Mouse (Mus musculus): ENCODE data around the gene Spock1. TPM values are rescaled to one million over a fixed set of nuclear protein-coding genes. Genes with fewer than 3 reads are reported as not detected.

Spock1 gene
- polyA plus RNA-seq, 1 experiment from 2014 or later = 4.0 TPM

GRCm38 (mm10) chr13:57856311-57856853, 51.8 kb downstream of the Spock1 start:
- H3K9me3 ChIP-seq = no peaks in the 10 kb centered on the region
- H3K36me3 ChIP-seq (replicated peaks) = no peaks in the 10 kb centered on the region
- H3K27ac ChIP-seq (replicated peaks) = no peak overlapping the region
- no peak for DNase-seq (ENCODE audit: low spot score)
- peaks cover 7% of the 10 kb centered on the region for H3K4me1 ChIP-seq
- H3K4me3 ChIP-seq = no peak overlapping the region
- WGBS = 86% methylated on average over 10 of the region's 10 CpGs
- H3K27me3 ChIP-seq (replicated peaks; ENCODE audit: low read depth, poor library complexity, severe bottlenecking) = no peaks in the 10 kb centered on the region; the same call in 1 of the 2 replicates

- H3K4me3 ChIP-seq = no peak overlapping the region
- DNase-seq (ENCODE audit: low spot score) = no peak
- H3K27me3 ChIP-seq (replicated peaks; ENCODE audit: low read depth, poor library complexity, severe bottlenecking) = no peaks in the 10 kb centered on the region; the same call in 1 of the 2 replicates
- H3K9me3 ChIP-seq = no peaks in the 10 kb centered on the region
- WGBS = 74% methylated on average over 4 of the region's 4 CpGs
- no peak overlapping the region for H3K27ac ChIP-seq (replicated peaks)
- H3K36me3 ChIP-seq (replicated peaks) = no peaks in the 10 kb centered on the region
- peaks cover 7% of the 10 kb centered on the region for H3K4me1 ChIP-seq
These were observed 52.4 kb downstream of the Spock1 start for GRCm38 (mm10) chr13:57855766-57856165.

GRCm38 (mm10) chr13:57854416-57854815, 53.7 kb downstream of the Spock1 start:
- Histone ChIP-seq H3K27me3 (replicated peaks; ENCODE audit: low read depth, poor library complexity, severe bottlenecking) (no peaks in the 10 kb centered on the region; the same call in 1 of the 2 replicates), H3K36me3 (replicated peaks) (no peaks in the 10 kb centered on the region), H3K4me3 (no peak overlapping the region), H3K27ac (replicated peaks) (no peak overlapping the region), H3K9me3 (no peaks in the 10 kb centered on the region), H3K4me1 (peaks cover 7% of the 10 kb centered on the region)
- WGBS = 87% methylated on average over 8 of the region's 8 CpGs
- DNase-seq (ENCODE audit: low spot score) = no peak

GRCm38 (mm10) chr13:57853621-57854020, 54.5 kb downstream of the Spock1 start:
- Histone ChIP-seq H3K9me3 (no peaks in the 10 kb centered on the region), H3K27ac (replicated peaks) (no peak overlapping the region), H3K4me3 (no peak overlapping the region), H3K27me3 (replicated peaks; ENCODE audit: low read depth, poor library complexity, severe bottlenecking) (no peaks in the 10 kb centered on the region; the same call in 1 of the 2 replicates), H3K36me3 (replicated peaks) (no peaks in the 10 kb centered on the region), H3K4me1 (peaks cover 3% of the 10 kb centered on the region)
- no peak for DNase-seq (ENCODE audit: low spot score)
- WGBS = 86% methylated on average over 1 of the region's 1 CpGs

- DNase-seq (ENCODE audit: low spot score) = no peak
- Histone ChIP-seq H3K27ac (replicated peaks) (peak overlapping the region; percentile 44; the same call in 1 of the 2 replicates), H3K4me3 (no peak overlapping the region), H3K27me3 (replicated peaks; ENCODE audit: low read depth, poor library complexity, severe bottlenecking) (no peaks in the 10 kb centered on the region; the same call in 1 of the 2 replicates), H3K9me3 (no peaks in the 10 kb centered on the region), H3K36me3 (replicated peaks) (no peaks in the 10 kb centered on the region), H3K4me1 (no peaks in the 10 kb centered on the region)
- 88% methylated on average over 10 of the region's 10 CpGs for WGBS
These were observed 55.0 kb downstream of the Spock1 start for GRCm38 (mm10) chr13:57853156-57853555.

- Histone ChIP-seq H3K27ac (replicated peaks) (no peak overlapping the region), H3K9me3 (no peaks in the 10 kb centered on the region), H3K4me3 (no peak overlapping the region), H3K27me3 (replicated peaks; ENCODE audit: low read depth, poor library complexity, severe bottlenecking) (no peaks in the 10 kb centered on the region; the same call in 1 of the 2 replicates), H3K36me3 (replicated peaks) (no peaks in the 10 kb centered on the region), H3K4me1 (peaks cover 3% of the 10 kb centered on the region; the same call in 1 of the 2 replicates)
- 94% methylated on average over 1 of the region's 1 CpGs for WGBS
- no peak for DNase-seq (ENCODE audit: low spot score)
These were observed 59.2 kb downstream of the Spock1 start for GRCm38 (mm10) chr13:57848931-57849330.

GRCm38 (mm10) chr13:57847101-57847500, 61.0 kb downstream of the Spock1 start:
- no peak overlapping the region for H3K4me3 ChIP-seq
- no peaks in the 10 kb centered on the region for H3K36me3 ChIP-seq (replicated peaks)
- WGBS = 84% methylated on average over 4 of the region's 4 CpGs
- no peaks in the 10 kb centered on the region for H3K9me3 ChIP-seq
- H3K27me3 ChIP-seq (replicated peaks; ENCODE audit: low read depth, poor library complexity, severe bottlenecking) = no peaks in the 10 kb centered on the region
- H3K27ac ChIP-seq (replicated peaks) = no peak overlapping the region
- DNase-seq (ENCODE audit: low spot score) = no peak
- H3K4me1 ChIP-seq = peaks cover 3% of the 10 kb centered on the region; the same call in 1 of the 2 replicates

GRCm38 (mm10) chr13:57846468-57846867, 61.7 kb downstream of the Spock1 start:
- no peak overlapping the region for H3K27ac ChIP-seq (replicated peaks)
- no peaks in the 10 kb centered on the region for H3K27me3 ChIP-seq (replicated peaks; ENCODE audit: low read depth, poor library complexity, severe bottlenecking)
- H3K4me1 ChIP-seq = peaks cover 3% of the 10 kb centered on the region; the same call in 1 of the 2 replicates
- no peak overlapping the region for H3K4me3 ChIP-seq
- 69% methylated on average over 9 of the region's 9 CpGs for WGBS
- no peaks in the 10 kb centered on the region for H3K9me3 ChIP-seq
- no peak for DNase-seq (ENCODE audit: low spot score)
- no peaks in the 10 kb centered on the region for H3K36me3 ChIP-seq (replicated peaks)

GRCm38 (mm10) chr13:57841141-57841848, 66.8 kb downstream of the Spock1 start:
- H3K27me3 ChIP-seq (replicated peaks; ENCODE audit: low read depth, poor library complexity, severe bottlenecking) = no peaks in the 10 kb centered on the region
- WGBS = 95% methylated on average over 5 of the region's 5 CpGs
- no peaks in the 10 kb centered on the region for H3K9me3 ChIP-seq
- DNase-seq (ENCODE audit: low spot score) = no peak
- no peaks in the 10 kb centered on the region for H3K36me3 ChIP-seq (replicated peaks)
- H3K4me1 ChIP-seq = peaks cover 11% of the 10 kb centered on the region
- H3K4me3 ChIP-seq = no peak overlapping the region
- H3K27ac ChIP-seq (replicated peaks) = no peak overlapping the region

- Histone ChIP-seq H3K4me1 (peaks cover 11% of the 10 kb centered on the region), H3K27me3 (replicated peaks; ENCODE audit: low read depth, poor library complexity, severe bottlenecking) (no peaks in the 10 kb centered on the region), H3K4me3 (no peak overlapping the region), H3K9me3 (peaks cover 7% of the 10 kb centered on the region; the same call in 1 of the 2 replicates), H3K36me3 (replicated peaks) (no peaks in the 10 kb centered on the region), H3K27ac (replicated peaks) (no peak overlapping the region)
- no peak for DNase-seq (ENCODE audit: low spot score)
- 79% methylated on average over 5 of the region's 5 CpGs for WGBS
These were observed 70.3 kb downstream of the Spock1 start for GRCm38 (mm10) chr13:57837691-57838437.

- 54% methylated on average over 11 of the region's 11 CpGs for WGBS
- DNase-seq (ENCODE audit: low spot score) = peak; percentile 47
- H3K27ac ChIP-seq (replicated peaks) = peak overlapping the region; percentile 26; the same call in 1 of the 2 replicates
These were observed 76.6 kb downstream of the Spock1 start for GRCm38 (mm10) chr13:57831374-57832163.

GRCm38 (mm10) chr13:57830896-57831295, 77.2 kb downstream of the Spock1 start:
- DNase-seq (ENCODE audit: low spot score) = no peak
- no peaks in the 10 kb centered on the region for H3K36me3 ChIP-seq (replicated peaks)
- no peaks in the 10 kb centered on the region for H3K27me3 ChIP-seq (replicated peaks; ENCODE audit: low read depth, poor library complexity, severe bottlenecking)
- 76% methylated on average over 7 of the region's 7 CpGs for WGBS
- H3K4me1 ChIP-seq = peaks cover 22% of the 10 kb centered on the region
- H3K27ac ChIP-seq (replicated peaks) = peak overlapping the region; percentile 5; the same call in 1 of the 2 replicates
- H3K4me3 ChIP-seq = no peak overlapping the region
- H3K9me3 ChIP-seq = peaks cover 7% of the 10 kb centered on the region; the same call in 1 of the 2 replicates

More at GRCm38 (mm10) chr13:57831374-57832163, 76.6 kb downstream of the Spock1 start:
- Histone ChIP-seq H3K4me1 (peaks cover 22% of the 10 kb centered on the region), H3K9me3 (peaks cover 7% of the 10 kb centered on the region; the same call in 1 of the 2 replicates), H3K36me3 (replicated peaks) (no peaks in the 10 kb centered on the region), H3K4me3 (no peak overlapping the region), H3K27me3 (replicated peaks; ENCODE audit: low read depth, poor library complexity, severe bottlenecking) (no peaks in the 10 kb centered on the region)

Measured in embryonic facial prominence, embryonic 10.5 days (tissue).